Mouse (Mus musculus) brain, embryonic 14.5 days (tissue): ENCODE measurements around the gene Tcf20.

Experiments
- CTCF ChIP-seq: fragments of 200-500 bp; IDR thresholded peaks from 2 replicates; pipeline ENCODE4 v1.5.1; 2012; ENCODE audit warnings: inconsistent platforms, mild to moderate bottlenecking, moderate library complexity, borderline replicate concordance; ENCODE audit not compliant: insufficient read depth, insufficient read length; ENCODE audit errors: extremely low read depth
- POLR2A ChIP-seq: fragments of 200-500 bp; IDR thresholded peaks from 2 replicates; pipeline ENCODE4 v1.6.1; 2012; ENCODE audit warnings: mild to moderate bottlenecking, inconsistent platforms, borderline replicate concordance; ENCODE audit not compliant: poor library complexity, insufficient read depth, insufficient read length, severe bottlenecking; ENCODE audit errors: extremely low read depth

DNA sequence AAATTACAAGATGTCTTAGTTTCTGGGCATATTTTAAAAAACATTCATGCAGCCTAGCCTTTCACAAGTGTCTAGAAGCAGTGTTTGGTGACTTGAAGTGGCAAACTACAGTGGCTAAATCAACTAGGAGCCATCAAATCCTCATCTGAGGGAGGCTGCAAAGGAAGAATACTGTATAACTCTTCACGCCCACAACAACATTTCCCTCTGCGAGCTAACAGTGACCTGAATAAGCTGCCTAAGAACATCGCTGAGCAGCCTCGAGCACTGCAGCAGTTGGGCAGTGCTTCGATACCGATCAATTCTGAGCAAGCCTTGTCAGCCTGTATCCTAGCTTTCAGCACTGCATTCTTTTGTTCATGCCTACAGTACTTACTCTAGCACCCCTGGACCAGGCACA is 157.8 kb downstream of the Tcf20 start:
- TF ChIP-seq CTCF (no peak), POLR2A (no peak)
